Mouse (Mus musculus): ENCODE data around the gene Gkap1.

Gkap1 gene

DNA sequence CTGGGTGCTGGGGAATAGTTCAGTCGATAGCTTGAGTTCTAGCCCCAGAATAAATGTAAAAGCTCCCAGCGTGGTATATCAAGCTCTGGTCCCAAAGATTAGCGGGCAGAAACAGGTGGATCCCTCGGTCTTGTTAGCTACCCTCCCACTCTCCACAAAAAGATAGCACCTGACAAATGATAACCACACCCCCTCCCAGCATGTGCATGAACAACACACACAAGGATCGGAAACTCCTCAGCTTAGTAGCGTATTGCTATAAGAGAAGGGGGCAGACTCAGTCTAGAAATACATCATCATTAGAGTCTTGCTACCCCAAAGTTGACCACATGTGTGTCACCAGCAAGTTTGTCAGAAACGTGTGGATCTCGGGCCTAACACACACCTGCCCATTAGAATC lies at the start of gene Gkap1:
Gkap1 (minus strand) TSS at position 101 of the 400 bp plus-strand sequence.
- no peak for DNase-seq (ENCODE audit: extremely low spot score)

DNA sequence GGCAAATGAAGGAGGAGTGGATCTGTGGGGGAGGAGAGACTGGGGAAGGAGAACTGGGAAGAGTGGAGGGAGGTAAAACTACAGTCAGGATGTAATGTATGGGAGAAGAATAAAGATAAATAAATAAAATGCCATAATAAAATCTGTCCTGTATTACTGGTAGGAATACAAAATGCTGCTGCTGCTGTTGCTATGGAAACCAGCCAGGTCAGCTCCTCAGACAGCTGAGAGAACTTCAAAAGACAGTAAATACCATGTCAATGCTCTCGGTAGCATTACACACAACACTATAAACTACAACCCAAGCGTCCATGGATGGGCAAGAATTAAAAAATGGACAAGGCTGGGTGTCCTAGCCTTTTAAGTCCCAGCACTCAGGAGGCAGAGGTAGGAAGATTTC lies 42.3 kb upstream of the Gkap1 start:
- no peak for DNase-seq (ENCODE audit: extremely low spot score)

DNA sequence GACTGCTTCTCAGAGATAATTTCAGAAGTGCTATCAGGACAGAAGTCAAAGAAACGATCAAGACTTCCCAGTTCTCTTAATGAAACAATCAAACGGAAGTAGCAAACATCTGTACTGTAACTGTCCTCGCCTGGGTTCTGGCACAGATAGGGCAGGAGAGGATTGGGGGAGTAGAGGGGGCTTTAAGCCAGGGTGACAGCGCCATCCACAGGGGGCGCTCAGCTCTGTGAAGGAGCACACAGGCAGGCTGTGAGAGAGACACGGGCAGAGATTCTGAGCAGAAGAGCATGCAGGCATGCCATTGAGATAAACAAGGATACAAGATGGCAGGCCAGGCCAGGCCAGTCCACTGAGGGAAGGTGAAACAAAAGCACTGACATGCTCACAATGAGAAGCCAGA lies 39.5 kb upstream of the Gkap1 start:
- no peak for DNase-seq (ENCODE audit: extremely low spot score)

DNA sequence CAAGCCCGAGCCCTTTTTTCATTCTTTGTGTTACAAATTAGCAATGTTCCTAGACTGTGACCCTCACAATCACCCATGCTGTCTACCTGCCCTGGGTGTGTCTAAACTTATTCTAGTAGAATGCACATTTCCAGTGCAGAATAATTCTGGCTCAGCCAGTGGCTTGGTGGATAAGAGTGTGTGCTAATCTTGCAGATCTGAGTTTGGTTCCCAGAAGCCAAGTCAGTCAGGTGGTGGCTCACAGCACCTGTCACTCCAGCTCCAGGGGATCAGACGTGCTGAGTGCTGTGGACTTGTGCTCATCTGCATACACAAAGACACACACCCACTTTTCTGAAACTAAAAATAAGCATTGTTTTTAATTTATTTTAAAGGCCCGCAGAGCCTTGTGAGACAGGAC lies 38.3 kb upstream of the Gkap1 start:
- no peak for DNase-seq (ENCODE audit: extremely low spot score)

DNA sequence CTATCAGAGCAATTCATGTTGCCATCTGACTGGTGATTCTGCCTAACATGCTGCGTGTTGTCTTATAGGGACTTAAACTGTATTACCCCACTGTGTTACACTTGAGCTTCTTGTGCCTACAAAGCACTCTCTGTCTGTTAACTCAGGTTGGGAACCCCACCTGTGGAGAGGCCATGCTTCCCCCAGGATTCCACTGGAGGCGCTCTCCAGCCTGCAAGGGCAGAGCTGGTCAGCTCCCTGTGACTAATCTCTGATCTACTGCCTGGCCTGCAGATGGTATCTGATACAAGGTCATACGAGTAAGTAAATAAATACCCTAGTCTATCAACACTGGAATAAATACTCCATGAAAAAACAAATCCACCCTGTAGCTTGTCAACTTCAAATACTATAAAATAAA lies 35.9 kb upstream of the Gkap1 start:
- no peak for DNase-seq (ENCODE audit: extremely low spot score)

DNA sequence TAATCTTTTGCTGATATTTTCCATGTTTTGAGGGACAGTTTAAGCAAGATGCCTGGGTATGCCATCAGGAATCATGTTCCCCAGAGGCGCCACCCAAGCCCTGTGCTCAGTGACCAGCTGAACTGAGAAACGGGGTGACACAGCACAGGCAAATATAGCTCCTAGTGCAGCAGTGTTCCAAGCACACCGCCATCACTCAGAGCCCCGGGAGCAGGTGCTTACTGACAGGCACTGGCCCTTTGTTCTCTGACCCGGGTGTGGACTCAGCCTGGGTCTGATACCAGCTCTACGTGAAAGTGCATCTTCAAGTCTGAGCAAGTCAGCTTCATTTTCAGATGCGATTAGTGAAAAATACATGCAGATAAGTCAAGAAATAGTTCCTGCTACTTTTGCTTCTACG lies 34.0 kb upstream of the Gkap1 start:
- no peak for DNase-seq (ENCODE audit: extremely low spot score)

DNA sequence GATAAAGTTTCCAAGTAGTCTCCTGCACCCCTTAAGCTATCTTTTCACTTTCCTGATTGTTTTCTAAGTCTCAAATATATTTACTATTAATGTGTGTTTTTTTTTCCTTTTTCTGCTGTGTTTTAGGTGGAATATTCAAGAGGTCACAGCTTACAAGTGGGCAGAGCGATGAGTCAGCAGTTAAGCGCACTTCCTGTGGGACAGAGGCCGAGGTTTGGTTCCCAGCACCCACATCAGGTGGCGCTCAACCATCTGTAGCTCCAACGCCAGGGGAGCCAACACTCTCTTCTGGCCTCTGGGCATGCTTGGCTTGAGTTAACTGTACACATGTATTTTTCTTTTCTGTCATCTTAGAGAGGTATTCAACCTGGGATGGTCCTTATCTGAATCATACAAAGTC lies 32.0 kb upstream of the Gkap1 start:
- DNase-seq (ENCODE audit: extremely low spot score): no peak

DNA sequence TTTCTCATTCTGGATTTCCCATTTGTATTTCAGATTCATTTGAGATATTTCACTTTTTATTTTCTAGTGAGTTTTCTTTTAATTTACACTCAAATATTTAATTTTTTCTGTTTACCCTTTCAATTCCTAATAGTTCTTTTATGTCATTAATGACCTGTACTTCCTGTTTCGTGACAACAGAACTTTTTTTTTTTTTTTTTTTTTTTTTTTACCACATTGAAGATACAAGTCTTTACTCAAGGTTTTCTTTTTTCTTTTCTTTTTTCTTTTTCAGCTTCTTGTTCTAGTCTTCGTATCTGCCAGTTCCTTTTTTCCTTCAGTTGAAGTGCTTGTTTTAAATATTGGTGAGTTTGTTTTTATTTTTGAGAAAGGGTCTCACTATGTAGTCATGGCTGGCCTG lies 29.7 kb upstream of the Gkap1 start:
- no peak for DNase-seq (ENCODE audit: extremely low spot score)

DNA sequence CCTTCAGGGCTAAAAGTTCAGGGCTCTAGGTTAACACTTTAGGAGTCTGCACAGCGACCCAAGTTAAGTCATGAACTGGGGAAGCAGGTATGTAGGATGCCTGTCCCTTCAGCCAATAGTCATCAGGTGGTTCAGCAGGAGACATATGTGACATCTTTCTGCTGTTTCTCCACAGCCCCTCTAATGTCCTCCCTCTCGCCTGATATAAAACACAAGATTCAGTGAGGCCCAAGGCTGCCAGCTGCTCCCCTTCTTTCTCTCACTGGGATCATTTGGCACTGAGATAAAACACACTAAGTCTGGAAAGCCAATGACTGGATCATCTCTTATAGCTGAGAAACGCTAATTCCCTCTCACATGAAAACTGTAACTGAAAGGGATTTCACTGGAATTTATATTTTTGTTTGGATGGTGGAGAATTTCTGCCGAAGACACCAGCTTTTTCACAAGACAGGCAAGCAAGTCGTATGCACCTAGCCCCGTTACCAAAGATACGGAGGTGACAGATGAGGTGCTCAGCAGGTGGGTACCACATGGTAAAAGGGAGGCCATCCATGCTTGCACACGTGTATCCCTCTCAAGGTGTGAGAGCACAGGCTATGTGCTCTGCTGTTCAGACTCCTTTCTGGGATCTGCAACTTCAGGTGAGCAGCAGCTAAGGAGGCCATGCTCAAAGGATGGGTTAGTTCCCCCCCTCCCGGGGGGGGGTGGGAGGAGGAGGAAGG lies 27.1 kb upstream of the Gkap1 start:
- DNase-seq (ENCODE audit: extremely low spot score): no peak

DNA sequence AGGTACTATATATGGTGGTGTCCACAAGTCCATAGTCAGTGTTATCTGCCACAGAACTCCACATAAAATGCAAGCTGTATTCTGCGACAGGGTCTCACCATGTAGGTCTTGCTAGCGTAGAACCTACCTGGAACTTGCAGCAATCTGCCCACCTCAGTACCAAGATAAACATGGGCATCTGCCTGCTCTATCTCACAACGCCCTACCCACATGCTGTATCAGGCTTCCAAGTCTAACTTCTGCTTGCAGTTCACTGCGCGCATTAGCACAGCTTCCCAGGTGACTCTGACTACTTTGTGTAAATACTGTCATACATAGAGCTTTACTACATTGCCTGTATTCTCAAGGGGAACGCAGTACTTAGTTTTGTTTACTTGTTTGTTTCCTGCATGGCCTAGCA lies 26.5 kb upstream of the Gkap1 start:
- DNase-seq (ENCODE audit: extremely low spot score): no peak

DNA sequence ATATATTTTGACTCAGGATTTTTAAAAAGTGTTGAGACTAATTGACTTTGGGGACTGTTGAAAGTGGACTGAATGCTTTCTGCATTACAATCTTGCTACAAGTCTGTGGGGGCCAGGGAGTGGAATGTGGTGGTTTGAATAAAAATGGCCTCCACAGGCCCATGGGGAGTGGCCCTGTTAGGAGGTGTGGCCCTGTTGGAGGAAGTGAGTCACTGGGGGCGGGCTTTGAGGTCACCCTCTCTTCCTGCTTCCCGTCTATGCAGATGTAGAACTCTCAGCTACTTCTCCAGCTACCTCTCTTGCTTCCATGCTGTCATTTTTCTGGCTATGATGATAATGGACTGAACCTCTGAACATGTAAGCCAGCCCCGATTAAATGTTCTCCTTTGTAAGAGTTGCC lies 23.3 kb upstream of the Gkap1 start:
- no peak for DNase-seq (ENCODE audit: extremely low spot score)

DNA sequence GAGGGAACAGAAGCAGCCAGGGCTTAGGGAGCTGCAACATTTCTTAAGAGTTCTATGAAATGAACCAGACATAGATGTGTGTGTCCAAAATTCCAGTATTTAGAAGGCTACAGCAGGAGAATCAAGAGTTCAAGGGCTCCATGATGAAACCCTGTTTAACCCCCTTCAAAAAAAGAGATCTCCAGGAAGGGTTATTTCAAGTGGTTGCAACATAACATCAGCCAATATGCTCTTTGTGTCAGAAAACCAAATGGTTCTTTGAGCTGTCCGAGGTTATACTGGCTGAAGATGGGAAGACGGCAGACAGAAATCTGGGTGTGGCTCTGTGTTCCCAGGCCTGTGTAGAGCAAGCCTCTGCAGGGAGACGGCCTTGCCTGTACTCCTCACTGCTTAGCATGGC lies 20.1 kb upstream of the Gkap1 start:
- no peak for DNase-seq (ENCODE audit: extremely low spot score)

DNA sequence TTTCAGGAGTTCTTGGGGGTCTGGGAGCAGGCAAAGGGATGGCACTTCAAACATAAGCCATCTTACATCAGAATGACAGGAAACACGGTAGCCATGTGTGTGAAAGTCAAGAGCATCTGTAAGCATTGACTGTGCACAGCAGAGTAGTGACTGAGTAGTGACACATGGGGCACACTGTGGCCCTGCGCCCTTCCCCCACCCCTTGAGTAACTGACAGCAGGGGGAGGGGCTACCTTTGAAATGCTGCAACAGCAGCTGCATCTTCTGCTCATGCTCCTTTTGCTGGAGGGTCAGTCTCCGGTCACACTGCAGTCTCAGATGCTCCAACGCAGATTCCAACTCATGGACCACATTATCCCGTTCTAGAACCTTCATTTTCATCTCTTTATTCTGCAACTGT lies 17.3 kb upstream of the Gkap1 start:
- DNase-seq (ENCODE audit: extremely low spot score): peak; percentile 67

DNA sequence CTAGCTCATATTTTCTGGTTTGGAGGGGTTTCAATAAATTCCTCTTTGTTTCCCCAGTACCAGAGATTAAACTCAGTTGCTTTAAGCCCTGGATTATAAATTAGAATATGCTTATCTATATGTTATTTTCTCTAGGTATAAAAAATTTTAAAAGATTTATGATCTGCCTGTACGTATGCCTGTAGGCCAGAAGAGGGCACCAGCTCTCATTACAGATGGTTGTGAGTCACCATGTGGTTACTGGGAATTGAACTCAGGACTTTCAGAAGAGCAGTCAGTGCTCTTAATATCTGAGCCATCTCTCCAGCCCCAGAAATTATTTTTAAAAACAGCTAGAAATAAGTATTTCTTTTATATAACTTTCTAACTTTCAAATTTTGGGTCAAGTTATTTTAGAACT lies 13.8 kb upstream of the Gkap1 start:
- no peak for DNase-seq (ENCODE audit: extremely low spot score)

DNA sequence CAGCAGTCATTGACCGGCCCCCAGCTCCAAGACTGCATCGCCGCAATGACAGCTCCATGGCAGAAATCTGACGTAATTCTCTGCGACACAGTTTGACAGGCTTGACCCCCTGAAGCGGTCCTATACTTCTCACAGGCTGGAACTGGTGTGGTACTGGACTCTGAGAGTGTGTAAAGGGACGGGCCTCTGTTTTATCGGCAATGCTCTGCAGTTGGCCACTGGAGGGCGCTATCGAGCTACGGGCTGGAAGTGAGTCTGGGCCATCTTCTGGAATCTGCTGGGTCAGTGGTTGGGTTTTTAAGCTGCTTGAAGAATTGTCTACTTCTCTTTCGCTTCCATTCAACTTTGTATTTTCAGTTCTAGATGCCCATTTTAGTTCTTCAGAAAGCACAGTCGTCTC lies 12.3 kb upstream of the Gkap1 start:
- peak; percentile 82 for DNase-seq (ENCODE audit: extremely low spot score)

DNA sequence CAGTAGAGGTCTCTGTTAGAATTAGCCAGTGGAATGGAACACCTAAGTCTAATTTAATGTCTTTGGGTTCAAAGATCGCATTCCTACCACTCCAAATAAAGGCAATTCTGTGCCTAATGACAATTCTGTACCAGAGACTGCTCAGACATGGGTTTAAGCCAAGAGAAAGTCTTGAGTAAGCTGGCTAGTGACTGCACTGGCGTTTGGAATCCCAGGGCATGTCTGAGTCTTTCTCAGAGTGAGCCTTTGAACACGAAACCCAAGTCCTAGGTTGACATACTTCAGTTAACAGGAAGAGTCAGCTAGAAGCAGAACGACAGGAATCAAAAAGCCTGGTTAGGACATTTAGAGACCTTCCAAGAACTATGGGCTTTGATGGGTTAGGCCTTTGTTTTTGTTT lies 8.0 kb upstream of the Gkap1 start:
- no peak for DNase-seq (ENCODE audit: extremely low spot score)

DNA sequence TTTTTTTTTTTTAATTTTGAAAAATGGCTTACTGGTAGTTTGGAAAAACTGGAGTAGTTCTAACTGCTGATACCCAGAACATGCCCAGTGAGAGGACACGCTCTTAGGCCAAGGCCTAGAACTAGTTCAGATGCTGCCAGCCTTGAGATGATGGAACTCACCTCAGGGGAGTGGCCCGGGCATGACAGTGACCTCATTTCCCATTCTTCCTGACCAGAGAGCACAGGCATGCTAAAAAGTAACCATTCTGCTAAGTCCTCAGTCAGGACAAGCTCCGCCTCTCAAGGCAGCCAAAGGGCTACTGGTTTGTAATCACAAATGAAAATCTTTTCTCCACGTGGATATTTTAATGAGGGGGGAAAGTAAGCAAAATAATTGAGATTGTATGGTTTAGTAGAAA lies 6.4 kb upstream of the Gkap1 start:
- no peak for DNase-seq (ENCODE audit: extremely low spot score)

DNA sequence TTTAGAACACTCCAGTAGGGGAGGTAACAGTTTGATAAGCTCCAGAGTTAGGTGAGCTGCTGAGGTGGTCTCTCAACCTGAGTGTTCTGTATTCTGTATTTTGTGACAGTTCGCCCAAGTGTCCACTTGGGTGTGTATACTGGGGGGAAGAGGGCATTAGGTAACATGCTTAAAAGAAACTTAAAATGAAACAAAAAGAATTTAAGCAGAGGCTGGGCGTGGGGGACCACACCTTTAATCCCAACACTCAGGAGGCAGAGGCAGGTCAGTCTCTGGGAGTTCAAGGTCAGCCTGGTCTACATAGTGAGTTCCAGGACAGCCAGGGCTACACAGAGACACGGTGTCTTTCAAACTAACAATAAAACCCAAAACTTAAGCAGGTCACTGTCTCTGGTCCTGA lies 5.0 kb upstream of the Gkap1 start:
- DNase-seq (ENCODE audit: extremely low spot score): no peak

DNA sequence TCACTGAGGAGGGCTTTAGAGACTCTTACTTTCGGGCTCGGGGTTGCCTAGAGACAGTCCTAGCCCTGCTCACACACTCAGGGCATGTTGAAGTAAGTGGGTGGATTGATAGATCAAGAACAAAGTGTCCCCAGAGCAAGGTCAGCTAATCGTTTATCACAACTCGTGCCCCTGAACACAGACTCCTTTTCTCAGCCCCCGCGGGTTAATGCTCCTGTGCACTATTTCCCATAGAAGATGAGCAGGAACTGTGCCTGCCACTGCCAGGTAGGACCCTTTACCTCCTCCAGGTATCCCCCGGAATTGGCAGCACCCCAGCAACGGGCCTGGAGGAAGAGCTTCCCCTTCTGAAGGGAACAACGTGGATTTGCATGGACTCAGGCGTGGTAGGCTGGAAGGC lies 757 bp upstream of the Gkap1 start:
- DNase-seq (ENCODE audit: extremely low spot score): no peak

DNA sequence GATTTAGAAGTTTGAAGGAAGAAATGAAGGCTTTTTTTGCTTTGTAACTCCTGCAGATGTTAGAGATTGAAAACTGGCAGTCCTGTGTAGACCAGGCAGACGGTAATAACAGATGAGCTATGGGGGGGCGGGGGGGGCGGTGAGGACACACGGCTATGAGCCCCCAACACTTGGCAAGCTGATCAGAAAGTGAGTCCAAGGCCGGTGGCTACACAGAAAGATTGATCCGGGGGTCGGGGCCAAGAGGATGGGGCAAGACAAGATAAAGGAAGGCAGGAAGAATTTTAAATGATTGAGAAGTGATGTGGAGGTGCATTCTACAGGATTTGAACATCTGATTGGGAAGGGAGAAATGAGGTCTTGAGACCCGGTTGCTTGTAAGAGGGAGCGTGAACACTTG lies 423 bp downstream of the Gkap1 start:
- peak; percentile 12 for DNase-seq (ENCODE audit: extremely low spot score)

DNA sequence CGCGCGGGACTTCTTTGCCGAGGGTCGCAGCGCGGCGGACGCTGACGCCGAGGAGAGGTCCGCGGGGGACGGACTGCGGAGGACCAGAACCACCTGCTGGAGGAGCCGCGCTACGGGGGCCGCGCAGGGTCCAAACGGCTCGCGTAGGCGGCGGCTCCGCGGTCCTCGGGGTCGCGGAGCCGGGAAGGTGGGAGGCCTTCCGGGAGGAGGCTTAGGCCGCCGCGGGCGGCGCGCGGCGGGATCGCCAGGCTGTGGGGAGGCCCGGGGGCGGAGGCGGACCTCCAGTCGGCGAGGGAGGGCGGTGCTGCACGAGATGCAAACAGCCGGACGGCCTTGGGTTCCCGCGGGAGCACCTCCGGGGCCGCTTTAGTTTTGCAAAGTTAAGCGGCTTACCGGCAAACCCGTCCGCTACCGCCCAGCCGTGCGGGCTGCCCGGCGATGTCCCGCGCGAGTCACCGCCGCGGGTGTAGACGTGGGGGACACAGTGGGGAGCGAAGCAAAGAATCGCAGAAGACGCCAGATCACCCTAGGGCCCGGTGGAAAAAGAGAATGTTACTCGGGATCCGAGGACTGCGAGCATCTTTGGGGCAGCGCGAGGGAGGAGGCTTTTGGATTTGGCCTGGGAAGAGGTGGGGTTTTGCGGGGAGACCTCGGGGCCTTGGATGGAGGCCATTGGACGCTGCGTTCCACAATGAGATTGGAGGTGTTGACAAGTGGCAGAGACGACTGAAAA lies 1.1 kb downstream of the Gkap1 start:
- peak; percentile 82 for DNase-seq (ENCODE audit: extremely low spot score)

DNA sequence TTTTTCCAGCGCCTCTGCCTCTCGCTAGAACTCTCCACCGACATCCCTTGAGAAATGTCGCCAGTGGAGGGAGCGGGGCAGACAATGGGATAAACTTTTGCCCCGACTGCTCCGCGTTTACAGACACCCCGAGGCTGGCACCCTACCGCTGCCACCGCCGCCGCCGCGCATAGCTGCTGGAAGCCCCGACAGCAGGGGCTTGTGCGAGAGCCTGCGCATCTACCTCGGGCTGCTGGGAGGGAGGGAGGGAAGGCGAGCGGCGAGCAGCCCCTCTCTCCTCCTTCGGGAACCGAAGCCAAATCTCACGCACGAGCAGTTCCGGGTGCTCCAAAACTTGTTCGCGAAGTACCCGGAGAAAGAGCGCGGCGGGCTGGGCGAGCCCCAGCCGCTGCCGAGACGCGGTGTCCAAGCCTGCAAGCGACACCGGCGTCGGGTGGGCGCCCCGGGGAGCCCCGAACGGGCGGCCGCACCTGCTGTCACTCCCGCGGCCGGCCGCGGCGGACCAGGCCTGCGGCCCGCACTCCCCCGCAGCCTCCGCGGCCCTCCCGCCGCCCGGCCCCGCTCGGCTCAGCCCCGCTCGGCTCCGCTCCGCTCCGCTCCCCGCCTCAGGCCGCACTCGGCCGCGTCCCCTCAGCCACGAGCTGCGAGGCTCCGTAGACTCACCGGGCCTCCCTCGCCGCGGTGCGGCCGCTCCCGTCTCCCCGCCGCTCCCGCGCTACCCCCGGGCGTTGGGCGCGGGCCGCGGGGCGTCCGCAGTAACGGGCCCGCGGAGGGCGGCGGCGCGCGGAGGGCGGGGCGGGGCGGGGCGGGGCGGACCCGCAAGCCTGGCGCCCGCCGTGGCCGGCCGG lies 1.9 kb downstream of the Gkap1 start:
- peak; percentile 64 for DNase-seq (ENCODE audit: extremely low spot score)

DNA sequence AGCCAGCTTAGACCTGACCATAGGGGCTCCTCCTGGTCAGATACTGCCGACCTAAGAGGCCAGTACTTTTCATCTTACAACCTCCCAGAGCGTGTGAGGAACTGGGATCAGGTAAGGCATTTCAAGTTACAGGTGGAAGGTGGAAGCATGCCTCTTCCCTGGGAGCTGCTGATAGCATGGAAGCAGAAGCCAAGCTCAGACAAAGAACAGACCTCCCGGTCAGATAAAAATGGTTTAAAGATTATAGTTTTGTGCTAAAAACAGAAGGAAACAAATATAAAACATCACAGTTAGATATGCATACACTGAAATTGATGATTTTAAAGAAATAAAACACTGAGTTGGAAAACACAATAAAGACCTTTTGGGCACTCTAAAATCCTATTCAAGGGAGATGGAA lies 8.6 kb downstream of the Gkap1 start:
- DNase-seq (ENCODE audit: extremely low spot score): no peak

Measured in embryo, embryonic 9.5 days (tissue).